Mouse (Mus musculus): ENCODE measurements at regions not wholly inside any gene's neighbourhood (a gene's known extent, or its start where the extent isn't known, plus 50 kb on each side); places are given as distances from the start of the nearest gene placed in this dataset.
A peak's percentile ranks its signal among the peaks of the same experiment; 100 is the strongest.

DNA sequence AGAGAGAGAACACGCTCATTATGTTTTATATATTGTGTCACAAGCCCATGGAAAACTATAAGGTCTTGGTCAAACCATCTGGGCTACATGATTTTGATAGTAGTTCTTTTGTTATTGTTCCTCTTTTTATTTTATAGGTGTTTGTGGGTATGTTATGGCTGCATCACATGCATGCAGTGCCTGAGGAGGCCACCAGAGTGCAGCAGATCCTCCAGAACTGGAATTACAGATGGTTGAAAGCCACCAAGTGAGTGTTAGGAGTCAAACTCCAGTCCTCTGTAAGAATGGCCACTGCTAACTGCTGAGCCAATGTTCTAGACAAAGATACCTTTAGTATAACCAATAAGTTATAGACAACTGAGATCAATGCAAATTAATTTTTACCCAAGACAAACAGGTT, 435.9 kb upstream of the Dmac1 start:
- Histone ChIP-seq H3K4me1 (no peaks in the 10 kb centered on the region), H3K9ac (replicated peaks) (no peak overlapping the region), H3K27ac (replicated peaks) (no peak overlapping the region), H3K36me3 (no peaks in the 10 kb centered on the region), H3K4me3 (no peak overlapping the region), H3K4me2 (replicated peaks) (no peak overlapping the region), H3K9me3 (no peaks in the 10 kb centered on the region), H3K27me3 (no peaks in the 10 kb centered on the region)
- no peak for ATAC-seq (ENCODE audit: low FRiP score, low read depth)
- WGBS, result 92% methylated on average over 1 of the region's 1 CpGs

- Histone ChIP-seq H3K9ac (replicated peaks) (no peak overlapping the region), H3K27me3 (no peaks in the 10 kb centered on the region), H3K27ac (replicated peaks) (no peak overlapping the region), H3K4me1 (peaks cover 4% of the 10 kb centered on the region), H3K9me3 (no peaks in the 10 kb centered on the region), H3K4me2 (replicated peaks) (no peak overlapping the region), H3K4me3 (no peak overlapping the region), H3K36me3 (no peaks in the 10 kb centered on the region)
- WGBS, result 57% methylated on average over 3 of the region's 3 CpGs
- no peak for ATAC-seq (ENCODE audit: low FRiP score, low read depth)
Observed at GRCm38 (mm10) chr4:75700780-75701378, 422.8 kb upstream of the Dmac1 start.

- H3K36me3 ChIP-seq, result no peaks in the 10 kb centered on the region
- no peaks in the 10 kb centered on the region for H3K27me3 ChIP-seq
- H3K4me3 ChIP-seq, result no peak overlapping the region
- ATAC-seq (ENCODE audit: low FRiP score, low read depth), result no peak
- no peak overlapping the region for H3K27ac ChIP-seq (replicated peaks)
- 76% methylated on average over 3 of the region's 3 CpGs for WGBS
- no peak overlapping the region for H3K4me2 ChIP-seq (replicated peaks)
- no peak overlapping the region for H3K9ac ChIP-seq (replicated peaks)
- no peaks in the 10 kb centered on the region for H3K9me3 ChIP-seq
- no peaks in the 10 kb centered on the region for H3K4me1 ChIP-seq
Observed at GRCm38 (mm10) chr4:75676590-75677174, 398.6 kb upstream of the Dmac1 start.

GRCm38 (mm10) chr4:75641046-75641445, 362.9 kb upstream of the Dmac1 start:
- Histone ChIP-seq H3K4me1 (no peaks in the 10 kb centered on the region), H3K27me3 (no peaks in the 10 kb centered on the region), H3K27ac (replicated peaks) (no peak overlapping the region), H3K9ac (replicated peaks) (no peak overlapping the region), H3K4me2 (replicated peaks) (no peak overlapping the region), H3K4me3 (no peak overlapping the region), H3K36me3 (no peaks in the 10 kb centered on the region), H3K9me3 (no peaks in the 10 kb centered on the region)
- ATAC-seq (ENCODE audit: low FRiP score, low read depth), result no peak

GRCm38 (mm10) chr4:75636627-75637026, 358.5 kb upstream of the Dmac1 start:
- no peak overlapping the region for H3K4me2 ChIP-seq (replicated peaks)
- no peak overlapping the region for H3K4me3 ChIP-seq
- H3K27ac ChIP-seq (replicated peaks), result no peak overlapping the region
- 66% methylated on average over 1 of the region's 1 CpGs for WGBS
- H3K9ac ChIP-seq (replicated peaks), result no peak overlapping the region
- no peaks in the 10 kb centered on the region for H3K27me3 ChIP-seq
- no peaks in the 10 kb centered on the region for H3K4me1 ChIP-seq
- no peaks in the 10 kb centered on the region for H3K9me3 ChIP-seq
- no peaks in the 10 kb centered on the region for H3K36me3 ChIP-seq
- ATAC-seq (ENCODE audit: low FRiP score, low read depth), result no peak

- Histone ChIP-seq H3K27me3 (no peaks in the 10 kb centered on the region), H3K4me1 (peaks cover 3% of the 10 kb centered on the region), H3K4me3 (no peak overlapping the region), H3K9me3 (no peaks in the 10 kb centered on the region), H3K9ac (replicated peaks) (no peak overlapping the region), H3K4me2 (replicated peaks) (no peak overlapping the region), H3K36me3 (no peaks in the 10 kb centered on the region), H3K27ac (replicated peaks) (no peak overlapping the region)
- WGBS, result 82% methylated on average over 3 of the region's 3 CpGs
- ATAC-seq (ENCODE audit: low FRiP score, low read depth), result no peak
Observed at GRCm38 (mm10) chr4:75589901-75590300, 311.8 kb upstream of the Dmac1 start.

DNA sequence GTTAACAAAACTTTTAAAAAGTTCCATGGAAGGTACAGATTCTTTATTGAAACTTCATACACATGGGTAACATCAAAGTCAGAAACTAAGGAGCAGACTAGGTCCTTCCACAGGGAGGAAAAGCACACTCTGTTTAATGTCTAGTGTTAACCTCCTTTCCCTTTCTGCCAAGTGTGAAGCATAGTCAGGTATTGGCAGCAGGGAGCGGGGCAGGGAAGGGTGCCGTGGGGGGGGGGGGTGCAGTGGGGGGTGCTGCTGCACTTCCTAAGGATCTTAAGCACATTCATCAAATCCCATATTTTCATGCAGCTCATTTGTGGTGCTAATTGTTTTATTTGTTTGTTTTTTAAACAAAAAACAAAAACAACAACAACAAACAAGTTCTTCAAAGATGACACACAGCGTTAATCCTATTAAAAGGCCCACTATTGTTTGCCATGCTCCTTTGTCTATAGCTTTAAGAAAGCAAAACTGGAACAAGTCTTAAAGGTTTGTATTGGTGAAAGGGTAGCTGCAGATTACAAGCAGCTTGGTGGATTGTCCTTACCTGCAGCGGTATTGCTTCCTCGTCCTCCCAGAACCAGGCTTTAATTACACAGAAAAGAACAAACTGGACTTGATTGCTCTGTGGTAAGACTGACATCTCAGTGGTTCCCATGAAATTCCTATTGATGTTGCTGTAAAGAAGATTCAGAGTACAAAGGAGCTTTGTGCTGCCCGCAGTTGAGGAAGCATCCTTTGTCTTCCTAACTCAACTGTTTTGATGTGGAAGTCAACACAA, 310.2 kb upstream of the Dmac1 start:
- H3K9me3 ChIP-seq, result no peaks in the 10 kb centered on the region
- H3K9ac ChIP-seq (replicated peaks), result no peak overlapping the region
- 0 out of 2 replicates have a peak, but pooled peaks have one; percentile 61 for ATAC-seq (ENCODE audit: low FRiP score, low read depth)
- no peak overlapping the region for H3K27ac ChIP-seq (replicated peaks)
- no peak overlapping the region for H3K4me3 ChIP-seq
- WGBS, result 13% methylated on average over 6 of the region's 6 CpGs
- H3K4me1 ChIP-seq, result peaks cover 3% of the 10 kb centered on the region
- no peak overlapping the region for H3K4me2 ChIP-seq (replicated peaks)
- H3K27me3 ChIP-seq, result no peaks in the 10 kb centered on the region
- no peaks in the 10 kb centered on the region for H3K36me3 ChIP-seq

- 90% methylated on average over 1 of the region's 1 CpGs for WGBS
- no peak for ATAC-seq (ENCODE audit: low FRiP score, low read depth)
- no peaks in the 10 kb centered on the region for H3K9me3 ChIP-seq
- no peaks in the 10 kb centered on the region for H3K27me3 ChIP-seq
- no peak overlapping the region for H3K27ac ChIP-seq (replicated peaks)
- no peak overlapping the region for H3K4me2 ChIP-seq (replicated peaks)
- no peaks in the 10 kb centered on the region for H3K36me3 ChIP-seq
- no peaks in the 10 kb centered on the region for H3K4me1 ChIP-seq
- H3K9ac ChIP-seq (replicated peaks), result no peak overlapping the region
- H3K4me3 ChIP-seq, result no peak overlapping the region
Observed at GRCm38 (mm10) chr4:75579865-75580264, 301.8 kb upstream of the Dmac1 start.

DNA sequence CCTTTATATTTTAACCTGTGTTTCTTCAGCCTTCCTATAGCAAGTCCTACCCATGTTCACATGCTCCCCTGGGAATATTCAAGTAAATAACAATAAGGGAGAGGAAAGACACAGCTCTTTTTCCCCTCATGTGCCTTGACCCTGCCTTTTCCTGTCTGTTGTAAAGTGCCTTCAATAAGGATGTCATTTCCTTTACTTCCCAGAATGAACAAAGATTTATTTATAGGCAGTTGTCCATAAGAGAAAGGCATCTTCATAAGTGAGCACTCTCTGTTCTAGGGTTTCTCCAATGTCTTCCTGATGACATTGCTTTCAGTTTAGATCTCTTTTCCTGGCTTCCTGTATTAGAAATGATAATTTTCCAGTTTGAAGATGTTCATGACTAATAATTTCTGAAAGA, 294.5 kb upstream of the Dmac1 start:
- Histone ChIP-seq H3K36me3 (no peaks in the 10 kb centered on the region), H3K4me3 (no peak overlapping the region), H3K4me2 (replicated peaks) (no peak overlapping the region), H3K9ac (replicated peaks) (no peak overlapping the region), H3K27ac (replicated peaks) (no peak overlapping the region), H3K9me3 (no peaks in the 10 kb centered on the region), H3K4me1 (no peaks in the 10 kb centered on the region), H3K27me3 (no peaks in the 10 kb centered on the region)
- ATAC-seq (ENCODE audit: low FRiP score, low read depth), result no peak

DNA sequence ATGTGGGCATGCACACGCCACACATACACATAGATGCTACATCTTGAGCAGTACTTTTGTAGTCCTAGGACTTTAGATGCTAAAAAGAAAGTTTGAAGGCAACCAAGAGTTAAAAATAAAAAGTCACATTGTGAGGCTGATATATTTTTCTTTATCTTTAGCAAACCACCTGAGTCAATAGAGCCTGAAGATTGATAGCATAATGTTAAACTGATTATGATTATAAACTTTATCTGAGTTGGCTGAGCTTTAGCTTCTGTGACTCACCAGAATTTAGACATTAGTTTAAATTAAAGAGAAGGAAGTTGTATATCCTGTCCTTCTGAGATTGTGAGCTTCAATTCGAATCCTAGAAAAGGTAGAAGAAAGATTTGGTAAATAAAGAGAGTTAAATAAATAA, 289.5 kb upstream of the Dmac1 start:
- H3K9ac ChIP-seq (replicated peaks), result no peak overlapping the region
- H3K4me2 ChIP-seq (replicated peaks), result no peak overlapping the region
- H3K36me3 ChIP-seq, result no peaks in the 10 kb centered on the region
- peaks cover under 1% of the 10 kb centered on the region for H3K4me1 ChIP-seq
- no peaks in the 10 kb centered on the region for H3K27me3 ChIP-seq
- no peak for ATAC-seq (ENCODE audit: low FRiP score, low read depth)
- no peak overlapping the region for H3K27ac ChIP-seq (replicated peaks)
- WGBS, result 89% methylated on average over 2 of the region's 2 CpGs
- no peaks in the 10 kb centered on the region for H3K9me3 ChIP-seq
- no peak overlapping the region for H3K4me3 ChIP-seq

GRCm38 (mm10) chr4:75562480-75562879, 284.4 kb upstream of the Dmac1 start:
- H3K4me1 ChIP-seq, result peaks cover 6% of the 10 kb centered on the region
- H3K9ac ChIP-seq (replicated peaks), result no peak overlapping the region
- no peaks in the 10 kb centered on the region for H3K36me3 ChIP-seq
- peak overlapping the region; percentile 30; the same call in 1 of the 2 replicates for H3K27ac ChIP-seq (replicated peaks)
- no peak overlapping the region for H3K4me2 ChIP-seq (replicated peaks)
- 3% methylated on average over 4 of the region's 4 CpGs for WGBS
- no peak overlapping the region for H3K4me3 ChIP-seq
- H3K27me3 ChIP-seq, result no peaks in the 10 kb centered on the region
- no peaks in the 10 kb centered on the region for H3K9me3 ChIP-seq
- ATAC-seq (ENCODE audit: low FRiP score, low read depth), result peak; percentile 84

DNA sequence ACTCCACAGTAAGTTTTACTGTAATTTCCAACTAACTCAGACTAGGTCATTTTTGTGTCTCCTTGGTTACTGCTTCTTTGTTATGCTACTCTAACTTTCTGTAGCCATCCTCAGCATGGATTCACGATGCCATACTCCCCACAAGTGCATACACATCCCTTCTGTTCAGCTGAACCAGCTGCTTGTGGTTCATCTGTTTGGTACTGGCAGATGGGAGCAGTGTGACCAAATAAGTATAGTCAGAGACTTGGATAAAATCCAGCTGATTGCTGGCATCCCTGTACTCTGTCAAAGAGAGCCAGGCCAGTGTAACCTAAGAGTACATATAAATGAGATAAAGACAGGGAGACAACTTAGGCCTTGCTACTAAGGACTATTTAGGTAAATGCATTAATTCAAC, 283.7 kb upstream of the Dmac1 start:
- H3K9ac ChIP-seq (replicated peaks), result no peak overlapping the region
- 37% methylated on average over 1 of the region's 1 CpGs for WGBS
- no peaks in the 10 kb centered on the region for H3K9me3 ChIP-seq
- no peaks in the 10 kb centered on the region for H3K36me3 ChIP-seq
- H3K27ac ChIP-seq (replicated peaks), result peak overlapping the region; percentile 39
- peaks cover 6% of the 10 kb centered on the region for H3K4me1 ChIP-seq
- no peak overlapping the region for H3K4me3 ChIP-seq
- H3K4me2 ChIP-seq (replicated peaks), result no peak overlapping the region
- ATAC-seq (ENCODE audit: low FRiP score, low read depth), result peak; percentile 82
- no peaks in the 10 kb centered on the region for H3K27me3 ChIP-seq

All from midbrain, embryonic 12.5 days (tissue).